ENCODE assay signal across 21 mouse cellular contexts in the genomic region with DNA sequence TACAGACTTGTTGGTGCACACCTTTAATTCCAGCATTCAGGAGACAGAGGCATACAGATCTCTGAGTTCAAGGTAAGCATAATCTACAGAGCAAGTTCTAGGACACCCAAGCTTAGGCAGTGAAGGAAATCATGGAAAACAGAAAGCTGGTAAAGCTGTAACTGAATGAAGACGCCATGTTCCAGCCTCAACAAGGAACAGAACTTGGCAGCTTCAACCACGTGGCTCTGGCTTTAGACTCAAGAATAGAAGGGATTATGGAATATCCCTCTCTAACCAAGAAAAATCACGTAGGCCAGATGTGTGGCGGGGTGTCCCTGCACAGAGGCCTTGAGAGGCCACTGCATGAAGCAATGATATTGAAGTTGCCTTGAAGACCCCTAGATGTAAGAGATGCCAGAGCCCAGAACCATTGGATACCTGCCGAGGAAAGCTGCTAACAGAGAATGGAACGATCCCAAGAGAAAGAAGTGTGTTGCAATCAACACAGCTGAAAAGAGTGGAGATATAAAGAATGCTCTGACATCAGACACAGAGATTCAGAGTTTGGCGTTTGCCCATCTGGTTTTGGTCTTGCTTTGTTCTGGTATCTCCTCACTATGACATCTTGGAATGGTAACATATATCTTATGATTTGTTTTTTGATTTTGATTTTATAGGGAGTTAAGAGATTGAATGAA.
DNase-seq lines count a peak whose midpoint lies in the region; TF ChIP-seq lines count a peak whose summit lies in the region.
"Had no signal": no experiment of that assay in that cellular context is flagged by ENCODE, and none has a peak within 500 bp of the region (broad histone marks: within the 10 kb centered on the region; RNA-seq: fewer than 3 reads in every experiment).

No protein-coding gene starts in this region.

- no peak overlapping the region for H3K4me3 ChIP-seq in heart, adult 2 months
- H3K4me3 ChIP-seq in heart, embryonic 10.5 days, result no peak overlapping the region
- H3K4me3 ChIP-seq in hindbrain, embryonic 10.5 days, result no peak overlapping the region
- H3K4me3 ChIP-seq: forebrain, embryonic 12.5 days; heart, embryonic 15.5 days; hindbrain, embryonic 13.5 days; layer of hippocampus, adult 2 months; limb, embryonic 15.5 days; neural tube, embryonic 15.5 days; stomach, embryonic 15.5 days had no signal

- no peak for TF ChIP-seq EP300 in heart, adult 2 months (IDR thresholded peaks at IDR 0.05; ENCODE audit: insufficient read depth, low read depth, low read length)

- H3K4me1 ChIP-seq in heart, adult 2 months (ENCODE audit: control insufficient read depth, insufficient read depth, low read length), result peaks cover 3% of the 10 kb centered on the region
- no peaks in the 10 kb centered on the region for H3K4me1 ChIP-seq in heart, embryonic 10.5 days
- no peaks in the 10 kb centered on the region for H3K4me1 ChIP-seq in hindbrain, embryonic 10.5 days (replicated peaks)
- H3K4me1 ChIP-seq: forebrain, embryonic 12.5 days; hindbrain, embryonic 13.5 days; neural tube, embryonic 15.5 days; stomach, embryonic 15.5 days had no signal

- 76% methylated on average over 7 of the region's 7 CpGs for WGBS in heart, adult 2 months
- 85% methylated on average over 7 of the region's 7 CpGs for whole genome bisulfite sequencing in heart, embryonic 10.5 days
- 89% methylated on average over 7 of the region's 7 CpGs for WGBS in hindbrain, embryonic 10.5 days

- H3K36me3 ChIP-seq in heart, adult 2 months (ENCODE audit: control insufficient read depth, insufficient read depth, low read length), result peaks cover 10% of the 10 kb centered on the region; the same call in 1 of the 2 replicates
- H3K36me3 ChIP-seq in heart, embryonic 10.5 days, result peaks cover 7% of the 10 kb centered on the region
- H3K36me3 ChIP-seq in hindbrain, embryonic 10.5 days, result no peaks in the 10 kb centered on the region
- H3K36me3 ChIP-seq: forebrain, embryonic 12.5 days; hindbrain, embryonic 13.5 days; limb, embryonic 15.5 days; neural tube, embryonic 15.5 days; stomach, embryonic 15.5 days had no signal

- peak; percentile 34 to 45 for DNase-seq in heart, adult 2 months
- DNase-seq in heart, embryonic 10.5 days (ENCODE audit: low spot score), result no peak
- DNase-seq in lung, postnatal 36 days, result peak; percentile 15
- DNase-seq in lung, postnatal 25 days (ENCODE audit: low spot score), result no peak
- peak; percentile 10 for DNase-seq in adipocyte (ENCODE audit: low spot score)
- no peak for DNase-seq in urinary bladder, adult 2 months (ENCODE audit: low spot score)
- DNase-seq in hindbrain, embryonic 10.5 days (ENCODE audit: low spot score), result no peak
- DNase-seq: adrenal gland, postnatal 10 days; cerebellum, adult 9-11 months; kidney, adult 2 months; kidney, postnatal 10 days; midbrain, embryonic 14.5 days; thymus, adult 18-20 months had no signal

- H3K27me3 ChIP-seq in heart, adult 2 months (ENCODE audit: control insufficient read depth, insufficient read depth, low read length), result no peaks in the 10 kb centered on the region
- H3K27me3 ChIP-seq in heart, embryonic 10.5 days (ENCODE audit: insufficient read depth, poor library complexity, severe bottlenecking), result no peaks in the 10 kb centered on the region
- H3K27me3 ChIP-seq in hindbrain, embryonic 10.5 days (ENCODE audit: insufficient read depth, poor library complexity, severe bottlenecking), result no peaks in the 10 kb centered on the region
- H3K27me3 ChIP-seq: forebrain, embryonic 12.5 days; heart, embryonic 15.5 days; hindbrain, embryonic 13.5 days; neural tube, embryonic 15.5 days; stomach, embryonic 15.5 days had no signal

- H3K27ac ChIP-seq in heart, adult 2 months, result no peak overlapping the region
- H3K27ac ChIP-seq in heart, embryonic 10.5 days, result no peak overlapping the region
- H3K27ac ChIP-seq in hindbrain, embryonic 10.5 days, result no peak overlapping the region
- H3K27ac ChIP-seq: forebrain, embryonic 12.5 days; heart, embryonic 15.5 days; hindbrain, embryonic 13.5 days; layer of hippocampus, adult 2 months; limb, embryonic 15.5 days; neural tube, embryonic 15.5 days; stomach, embryonic 15.5 days had no signal

- H3K9ac ChIP-seq in heart, adult 2 months (ENCODE audit: low read depth, low read length), result no peak overlapping the region
- H3K9ac ChIP-seq: forebrain, embryonic 12.5 days; heart, embryonic 15.5 days; hindbrain, embryonic 13.5 days; limb, embryonic 15.5 days; neural tube, embryonic 15.5 days; stomach, embryonic 15.5 days had no signal

- no peaks in the 10 kb centered on the region for H3K79me2 ChIP-seq in heart, adult 2 months (replicated peaks; ENCODE audit: control insufficient read depth, insufficient read depth, low read length)

- TF ChIP-seq CTCF in heart, adult 2 months (IDR thresholded peaks at IDR 0.05), result no peak

- H3K9me3 ChIP-seq in heart, embryonic 10.5 days, result no peaks in the 10 kb centered on the region
- peaks cover 7% of the 10 kb centered on the region; the same call in 1 of the 2 replicates for H3K9me3 ChIP-seq in hindbrain, embryonic 10.5 days
- H3K9me3 ChIP-seq: forebrain, embryonic 12.5 days; G1E; heart, embryonic 15.5 days; limb, embryonic 15.5 days; neural tube, embryonic 15.5 days; stomach, embryonic 15.5 days had no signal

- intact Hi-C loops in heart, adult 2 months (cut with DNase I), result no loop called here

- no peak for TF ChIP-seq POLR2A in heart, adult 2 months (IDR thresholded peaks at IDR 0.05; ENCODE audit: insufficient read depth, low read depth, low read length)

Comparison
In these comparisons a context has a peak if more than half of its experiments do, and no peak if none do; other contexts are left out.
1. DNase-seq: peak in heart, adult 2 months (2 of 2), lung, postnatal 36 days (single experiment) and adipocyte (single experiment); none in heart, embryonic 10.5 days (single experiment), lung, postnatal 25 days (single experiment), urinary bladder, adult 2 months (single experiment) and hindbrain, embryonic 10.5 days (single experiment).